Mouse (Mus musculus) cerebellum, adult 9-11 months (tissue): Measurements from ENCODE around the gene Pam16.

ENCODE experiments used
- DNase-seq: peaks from one replicate; pipeline ENCODE4 v3.0.0; 2022

Pam16 gene

DNA sequence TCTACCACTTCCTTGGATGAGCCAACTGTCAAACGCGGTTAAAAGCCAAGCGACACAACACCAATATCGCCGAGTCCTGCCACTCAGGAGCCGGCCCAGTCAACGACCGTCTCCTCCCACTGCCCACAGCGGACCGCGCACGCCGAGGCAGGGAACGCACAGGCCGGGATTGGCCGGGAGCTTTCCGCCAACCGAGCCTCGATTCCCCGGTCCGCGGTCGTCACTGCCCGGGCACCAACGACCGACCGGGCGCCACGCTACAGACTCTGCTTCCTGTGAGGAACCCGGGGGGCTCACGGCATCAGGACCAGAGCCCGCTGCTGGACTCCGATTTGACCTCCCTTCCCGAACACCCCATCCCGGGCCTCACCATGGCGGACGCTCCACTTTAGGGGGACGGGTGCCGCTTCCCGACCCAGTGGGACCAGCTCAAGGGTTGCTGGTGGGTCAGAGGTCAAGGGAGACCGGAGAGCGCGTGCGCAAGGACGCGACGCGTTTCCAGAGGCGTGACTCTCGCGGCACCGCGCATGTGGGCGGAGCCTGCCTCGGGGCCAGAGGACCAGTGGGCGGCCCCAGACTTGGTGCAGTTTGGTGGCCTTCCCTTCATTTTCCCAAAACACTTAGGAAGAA, at the start of gene Pam16:
Gene Pam16, minus strand, starts transcription at position 508 of the 630 bp plus-strand sequence.
- DNase-seq: peak; percentile 92

DNA sequence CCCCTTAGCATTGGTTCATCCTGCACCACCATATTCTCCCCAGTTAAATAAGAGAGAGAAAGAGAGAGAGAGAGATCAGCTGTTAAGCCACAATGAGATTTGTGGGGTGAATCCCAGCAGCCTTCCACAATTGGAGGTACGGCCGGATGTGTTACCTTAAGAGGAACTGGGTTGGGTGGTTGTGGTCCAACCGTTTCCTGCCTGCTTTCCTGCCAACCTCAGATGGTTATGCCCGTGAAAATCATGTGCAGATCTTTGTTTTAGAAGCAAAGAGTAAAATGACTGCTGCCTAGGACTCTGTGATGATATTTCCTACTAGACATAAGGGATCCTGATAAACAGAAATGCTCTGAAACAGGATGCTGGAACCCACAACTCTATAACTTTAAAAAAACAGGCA, 49.3 kb upstream of the Pam16 start:
- no peak for DNase-seq

DNA sequence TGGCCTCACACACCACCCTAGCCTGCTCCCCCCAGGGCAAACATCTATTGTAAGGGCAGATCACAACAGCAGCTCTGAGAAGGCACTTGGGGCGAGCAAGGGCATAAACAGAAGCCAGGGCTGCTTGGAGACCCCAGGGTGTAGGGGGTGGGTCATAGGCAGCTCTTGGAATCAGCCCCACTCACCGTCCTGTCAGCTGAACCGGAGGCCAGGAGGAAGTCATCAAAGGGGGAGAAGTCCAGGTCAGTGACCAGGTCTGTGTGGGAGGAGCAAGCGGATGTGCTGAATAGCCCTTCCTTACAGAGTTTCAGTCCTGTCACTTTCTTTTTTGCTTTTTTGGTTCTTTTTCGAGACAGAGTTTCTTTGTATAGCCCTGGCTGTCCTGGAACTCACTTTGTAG, 45.5 kb upstream of the Pam16 start:
- no peak for DNase-seq

DNA sequence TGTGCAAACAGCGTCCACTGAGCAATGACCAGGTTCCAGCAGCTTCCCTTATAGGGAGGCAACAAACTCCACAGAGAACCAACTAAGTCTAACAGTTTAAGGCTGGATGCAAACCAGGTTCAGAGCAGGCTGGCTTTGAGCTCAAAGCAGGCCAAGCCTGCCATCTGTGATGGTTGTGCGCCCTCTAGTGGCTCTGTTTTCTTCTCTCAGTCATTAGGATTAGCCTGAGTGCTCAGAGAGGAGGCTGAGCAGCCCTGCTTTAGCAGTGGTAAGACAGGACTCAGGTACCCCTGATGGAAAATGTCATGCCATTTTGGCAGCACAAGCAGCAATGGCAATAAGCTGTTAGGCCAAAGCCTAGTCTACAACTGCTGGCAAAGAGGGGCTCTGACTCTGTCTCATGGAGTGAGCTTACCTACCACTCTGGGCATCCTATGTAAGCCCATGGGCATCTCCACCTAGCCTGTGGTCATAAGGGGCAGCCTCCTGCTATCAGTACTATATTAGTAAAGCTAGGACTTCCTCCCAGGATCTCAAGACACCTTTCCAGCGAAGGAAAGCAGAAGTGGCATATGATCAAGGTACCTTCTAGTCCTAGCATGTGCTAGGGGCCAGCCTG, 42.5 kb upstream of the Pam16 start:
- peak; percentile 83 for DNase-seq

- no peak for DNase-seq
Measured at GRCm38 (mm10) chr16:4665726-4666125, 40.9 kb upstream of the Pam16 start.

GRCm38 (mm10) chr16:4663806-4664205, 39.0 kb upstream of the Pam16 start:
- no peak for DNase-seq

GRCm38 (mm10) chr16:4661605-4662004, 36.8 kb upstream of the Pam16 start:
- no peak for DNase-seq

DNA sequence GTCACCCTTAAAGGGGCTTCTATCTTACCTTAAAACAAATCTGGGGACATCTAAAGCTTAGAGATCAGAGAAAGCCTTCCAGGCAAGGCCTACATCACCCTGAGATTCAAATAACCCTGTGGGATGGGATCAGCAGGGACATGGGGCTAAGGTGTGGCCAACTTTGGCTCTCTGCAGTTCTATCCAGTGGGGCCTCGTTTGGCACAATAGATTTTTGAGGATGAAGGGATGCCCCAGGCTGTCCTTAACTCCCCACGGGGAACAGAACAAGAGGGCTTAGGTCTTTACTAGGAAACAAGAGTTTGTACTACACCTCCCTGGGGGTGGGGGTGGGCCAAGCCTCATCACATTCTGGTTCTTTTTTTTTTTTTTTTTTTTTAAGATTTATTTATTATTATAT, 34.5 kb upstream of the Pam16 start:
- DNase-seq: no peak

DNA sequence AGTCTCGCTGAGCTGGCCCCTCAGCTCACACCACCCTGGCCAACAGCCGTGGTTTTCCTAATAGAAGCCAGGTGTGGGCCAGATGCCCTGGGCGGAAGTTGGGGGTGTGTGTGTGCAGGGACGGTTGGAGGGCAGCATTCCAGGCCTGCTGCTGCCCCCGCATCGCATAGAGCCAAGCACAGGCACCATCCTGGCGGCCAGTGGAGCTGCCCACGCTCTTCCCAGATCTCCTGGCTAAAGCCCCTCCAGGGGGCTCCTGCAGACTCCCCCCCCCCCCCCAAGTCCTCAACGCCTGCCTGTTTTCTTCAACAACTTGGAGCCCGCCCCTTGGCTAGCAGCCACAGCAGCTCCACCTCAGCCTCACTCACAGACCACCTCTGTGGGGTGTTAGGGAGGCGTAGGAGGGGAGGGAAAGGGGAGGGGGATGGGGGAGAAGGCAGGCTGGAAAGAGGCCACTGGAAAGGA, 34.0 kb upstream of the Pam16 start:
- no peak for DNase-seq

DNA sequence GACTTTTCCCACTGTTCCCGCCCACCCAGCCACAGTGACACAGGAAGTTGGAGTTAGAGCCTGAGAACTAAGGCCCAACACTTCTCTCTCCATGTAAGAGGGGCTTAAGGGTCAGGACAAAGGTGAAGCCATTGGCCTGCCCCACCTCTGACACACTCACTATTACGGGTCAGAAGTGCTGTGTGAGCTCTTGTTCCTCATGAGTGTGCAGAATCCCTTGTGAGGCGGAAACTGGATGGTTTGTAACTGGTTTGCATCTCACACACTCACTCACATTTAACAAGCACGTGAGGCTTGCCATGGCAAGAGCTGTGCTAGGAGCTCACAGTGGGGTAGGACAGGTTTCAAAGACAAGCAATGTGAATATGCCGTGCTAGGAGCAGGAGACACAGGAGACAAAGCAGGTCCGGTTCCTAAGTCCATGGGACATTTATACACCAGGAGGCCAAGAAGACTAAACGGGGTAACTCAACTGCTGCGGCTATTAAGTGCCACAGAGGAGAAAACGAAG, 31.8 kb upstream of the Pam16 start:
- no peak for DNase-seq

DNA sequence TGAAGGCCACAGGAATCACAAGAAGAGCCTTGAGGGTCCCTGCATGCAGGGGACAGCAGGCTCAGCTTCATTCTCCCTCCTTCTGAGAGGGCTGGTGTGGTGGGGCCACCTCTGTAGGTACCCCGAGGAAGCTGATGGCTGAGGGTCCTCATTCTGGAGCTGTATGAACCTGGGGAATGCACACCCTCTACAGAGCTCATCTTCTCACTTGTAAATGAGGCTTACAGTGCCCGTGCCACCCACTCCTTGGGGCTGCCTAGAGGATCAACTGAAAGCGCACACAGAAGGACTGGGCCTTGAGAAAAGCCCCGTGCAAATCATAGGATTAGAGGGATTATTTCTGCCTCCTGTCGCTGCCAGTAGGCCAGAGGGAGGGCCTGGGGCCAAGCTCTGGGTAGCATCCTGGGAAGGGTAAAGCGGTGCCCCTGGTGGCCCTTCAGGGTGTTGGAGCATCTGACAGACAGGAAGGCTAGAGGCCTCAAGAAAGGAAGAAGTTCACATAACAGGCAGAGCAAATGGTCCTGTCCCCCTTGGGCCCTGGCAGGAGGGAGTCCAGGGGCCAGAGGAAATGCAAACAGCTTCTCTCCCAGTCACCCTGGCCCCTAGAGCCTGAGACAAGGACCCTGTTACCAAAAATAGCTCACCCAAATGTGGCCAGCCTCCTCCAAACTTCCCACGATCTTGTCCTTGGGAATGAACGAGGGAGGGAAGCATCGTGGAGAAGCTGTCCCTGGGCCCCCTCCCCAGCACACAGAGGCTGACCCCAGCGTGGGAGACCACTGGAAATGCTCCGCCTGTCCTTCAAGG, 31.2 kb upstream of the Pam16 start:
- no peak for DNase-seq

DNA sequence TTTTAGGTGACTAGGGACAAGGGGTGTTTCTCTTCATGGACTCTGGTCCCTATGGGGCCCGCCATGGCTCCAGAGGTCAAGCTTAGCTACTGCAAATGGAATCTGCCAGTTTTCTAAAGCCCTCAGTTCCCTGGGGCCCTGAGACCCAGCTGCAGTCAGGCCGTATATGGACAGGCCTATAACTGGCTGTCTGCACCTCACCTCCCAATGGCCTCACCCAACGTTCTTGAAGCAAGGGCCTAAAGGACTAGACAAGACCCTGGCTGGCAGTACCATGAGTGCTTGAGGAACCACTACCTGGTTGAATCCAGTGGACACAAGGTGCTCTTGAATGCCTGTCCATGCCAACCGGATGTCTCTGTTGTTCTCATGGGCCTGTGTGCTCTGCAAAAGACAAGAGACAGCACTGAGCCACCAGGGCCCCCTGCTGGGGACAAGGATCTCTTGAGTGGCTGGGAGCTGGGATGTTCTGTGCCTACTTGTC, 30.5 kb upstream of the Pam16 start:
- no peak for DNase-seq

GRCm38 (mm10) chr16:4654706-4655105, 29.9 kb upstream of the Pam16 start:
- peak; percentile 61 for DNase-seq

GRCm38 (mm10) chr16:4652707-4653416, 28.1 kb upstream of the Pam16 start:
- peak; percentile 90 for DNase-seq

- DNase-seq: no peak
Measured at GRCm38 (mm10) chr16:4651624-4652023, 26.8 kb upstream of the Pam16 start.

DNA sequence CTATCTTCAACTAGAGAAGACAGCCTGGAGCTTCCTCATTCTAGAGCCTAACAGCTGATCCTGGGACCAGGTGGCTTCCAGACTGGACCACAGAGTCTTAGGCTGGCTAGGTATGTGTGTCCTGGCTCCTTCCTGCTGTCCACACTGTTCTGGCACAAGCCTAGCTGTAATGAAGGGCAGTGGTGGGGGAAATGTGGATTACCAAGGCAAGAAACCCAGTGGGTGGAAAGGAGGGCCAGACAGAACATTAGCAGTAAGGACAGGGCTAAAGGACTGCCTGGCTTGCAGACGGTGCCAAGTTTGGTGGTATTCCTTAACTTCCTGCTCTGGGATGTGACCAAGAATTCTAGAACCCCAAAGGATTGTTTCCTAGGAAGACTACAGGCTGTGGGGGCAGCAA, 26.3 kb upstream of the Pam16 start:
- DNase-seq: no peak

DNA sequence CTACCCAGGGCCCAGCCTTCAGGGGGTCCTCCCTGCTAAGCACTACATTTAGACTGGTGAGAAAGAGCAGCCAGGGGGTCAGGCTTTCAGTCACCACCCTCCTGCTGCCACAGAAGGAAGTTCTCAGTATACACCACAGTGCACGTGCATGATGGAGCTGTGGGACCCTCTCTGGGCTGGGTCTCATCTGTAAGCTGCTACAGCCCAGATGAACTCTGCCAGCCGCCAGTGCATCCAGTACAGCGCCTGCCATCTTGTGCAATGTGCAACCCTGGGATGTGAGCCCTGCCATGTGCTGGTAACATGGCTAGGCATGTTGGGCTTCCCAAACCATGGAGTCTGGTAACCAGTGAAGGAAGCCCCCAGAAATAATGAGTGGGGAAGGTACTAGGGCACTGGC, 25.4 kb upstream of the Pam16 start:
- no peak for DNase-seq

DNA sequence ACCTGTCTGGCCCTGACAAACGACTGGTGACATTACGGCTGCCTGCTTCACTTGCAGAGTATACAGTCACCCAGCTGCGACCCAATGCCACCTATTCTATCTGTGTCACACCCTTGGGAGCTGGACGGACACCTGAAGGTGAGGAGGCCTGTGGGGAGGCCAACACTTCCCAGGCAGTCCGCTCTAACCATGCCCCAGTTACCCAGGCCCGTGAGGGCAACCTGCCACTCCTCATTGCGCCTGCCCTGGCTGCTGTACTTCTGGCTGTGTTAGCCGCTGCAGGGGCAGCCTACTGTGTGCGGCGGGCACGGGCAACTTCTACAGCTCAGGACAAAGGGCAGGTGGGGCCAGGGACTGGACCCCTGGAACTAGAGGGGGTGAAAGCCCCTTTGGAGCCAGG, 24.9 kb upstream of the Pam16 start:
- no peak for DNase-seq

GRCm38 (mm10) chr16:4649211-4649610, 24.4 kb upstream of the Pam16 start:
- no peak for DNase-seq

- no peak for DNase-seq
Measured at GRCm38 (mm10) chr16:4648416-4649023, 23.7 kb upstream of the Pam16 start.

- DNase-seq: no peak
Measured at GRCm38 (mm10) chr16:4647651-4648141, 22.9 kb upstream of the Pam16 start.

GRCm38 (mm10) chr16:4646831-4647230, 22.0 kb upstream of the Pam16 start:
- DNase-seq: no peak
